Mouse (Mus musculus): ENCODE results near the gene Brd3os. TPM values are rescaled to one million over a fixed set of nuclear protein-coding genes. Genes with fewer than 3 reads are reported as not detected.

The Brd3os gene
- total RNA-seq, 1 experiment = 1.6 TPM

- Histone ChIP-seq H3K27ac (ENCODE audit: insufficient read depth, low read depth, low read length, poor library complexity, severe bottlenecking) (peak overlapping the region; percentile 20; the same call in 1 of the 2 replicates), H3K4me1 (ENCODE audit: control insufficient read depth in 2 of 2, insufficient read depth in 2 of 2, low read length in 2 of 2, poor library complexity in 1 of 2) (peaks cover 16 to 45% of the 10 kb centered on the region in 2 experiments), H3K9me3 (ENCODE audit: control insufficient read depth, insufficient read depth, low read depth, low read length) (no peaks in the 10 kb centered on the region), H3K9ac (ENCODE audit: insufficient read depth, low read depth, low read length, poor library complexity, severe bottlenecking) (no peak overlapping the region), H3K4me3 (ENCODE audit: insufficient read depth in 1 of 2, low read depth in 1 of 2, low read length in 2 of 2, poor library complexity in 1 of 2, severe bottlenecking in 1 of 2) (no peak overlapping the region), H3K36me3 (ENCODE audit: control insufficient read depth, insufficient read depth, low read length, poor library complexity, severe bottlenecking) (no peaks in the 10 kb centered on the region)
- in situ Hi-C loops (cut with MboI; ENCODE audit: low sequenced_read_pairs in 2 of 2, unreplicated experiment in 2 of 2) = no loop called here
- TF ChIP-seq MAFK (IDR thresholded peaks at IDR 0.05; ENCODE audit: insufficient read depth, low read depth, low read length) (no peak), HCFC1 (IDR thresholded peaks at IDR 0.05; ENCODE audit: borderline replicate concordance, insufficient read depth, low read length) (no peak), ZNF384 (IDR thresholded peaks at IDR 0.05; ENCODE audit: low read depth, low read length) (no peak), ZC3H11A (IDR thresholded peaks at IDR 0.05; ENCODE audit: borderline replicate concordance, low read depth, low read length) (no peak), CHD2 (IDR thresholded peaks at IDR 0.05; ENCODE audit: low read depth, low read length) (no peak)
- no peak for DNase-seq (ENCODE audit: low read depth, low spot score)
Observed at GRCm38 (mm10) chr2:27417648-27418153, 24.4 kb upstream of the Brd3os start.

- TF ChIP-seq MAFK (IDR thresholded peaks at IDR 0.05; ENCODE audit: insufficient read depth, low read depth, low read length) (no peak), HCFC1 (IDR thresholded peaks at IDR 0.05; ENCODE audit: borderline replicate concordance, insufficient read depth, low read length) (no peak), ZC3H11A (IDR thresholded peaks at IDR 0.05; ENCODE audit: borderline replicate concordance, low read depth, low read length) (no peak), CHD2 (IDR thresholded peaks at IDR 0.05; ENCODE audit: low read depth, low read length) (no peak), ZNF384 (IDR thresholded peaks at IDR 0.05; ENCODE audit: low read depth, low read length) (no peak)
Observed at GRCm38 (mm10) chr2:27418577-27419070, 23.5 kb upstream of the Brd3os start.

GRCm38 (mm10) chr2:27421293-27422068, 20.6 kb upstream of the Brd3os start:
- peaks cover 0 to 28% of the 10 kb centered on the region in 2 experiments; a peak in 2 of 4 replicates for H3K4me1 ChIP-seq (ENCODE audit: control insufficient read depth in 2 of 2, insufficient read depth in 2 of 2, low read length in 2 of 2, poor library complexity in 1 of 2)

More at GRCm38 (mm10) chr2:27418577-27419070, 23.5 kb upstream of the Brd3os start:
- H3K27ac ChIP-seq (ENCODE audit: insufficient read depth, low read depth, low read length, poor library complexity, severe bottlenecking) = no peak overlapping the region; the same call in 1 of the 2 replicates
- H3K4me1 ChIP-seq (ENCODE audit: control insufficient read depth in 2 of 2, insufficient read depth in 2 of 2, low read length in 2 of 2, poor library complexity in 1 of 2) = peaks cover 12 to 44% of the 10 kb centered on the region in 2 experiments; a peak in 3 of 4 replicates
- H3K4me3 ChIP-seq (ENCODE audit: insufficient read depth in 1 of 2, low read depth in 1 of 2, low read length in 2 of 2, poor library complexity in 1 of 2, severe bottlenecking in 1 of 2) = no peak overlapping the region
- H3K36me3 ChIP-seq (ENCODE audit: control insufficient read depth, insufficient read depth, low read length, poor library complexity, severe bottlenecking) = no peaks in the 10 kb centered on the region
- H3K9me3 ChIP-seq (ENCODE audit: control insufficient read depth, insufficient read depth, low read depth, low read length) = no peaks in the 10 kb centered on the region
- no peak overlapping the region for H3K9ac ChIP-seq (ENCODE audit: insufficient read depth, low read depth, low read length, poor library complexity, severe bottlenecking)
- in situ Hi-C loops (cut with MboI; ENCODE audit: low sequenced_read_pairs in 2 of 2, unreplicated experiment in 2 of 2) = no loop called here
- DNase-seq (ENCODE audit: low read depth, low spot score) = no peak

GRCm38 (mm10) chr2:27423596-27423995, 18.5 kb upstream of the Brd3os start:
- H3K9me3 ChIP-seq (ENCODE audit: control insufficient read depth, insufficient read depth, low read depth, low read length) = no peaks in the 10 kb centered on the region
- no peaks in the 10 kb centered on the region for H3K36me3 ChIP-seq (ENCODE audit: control insufficient read depth, insufficient read depth, low read length, poor library complexity, severe bottlenecking)
- no peak overlapping the region for H3K9ac ChIP-seq (ENCODE audit: insufficient read depth, low read depth, low read length, poor library complexity, severe bottlenecking)
- no peak overlapping the region for H3K27ac ChIP-seq (ENCODE audit: insufficient read depth, low read depth, low read length, poor library complexity, severe bottlenecking)
- no peak overlapping the region for H3K4me3 ChIP-seq (ENCODE audit: insufficient read depth in 1 of 2, low read depth in 1 of 2, low read length in 2 of 2, poor library complexity in 1 of 2, severe bottlenecking in 1 of 2)
- in situ Hi-C loops (cut with MboI; ENCODE audit: low sequenced_read_pairs in 2 of 2, unreplicated experiment in 2 of 2) = loop anchor here in 1 of 2 experiments (10.0 kb wide), 1 partner anchor 139 kb away; no protein-coding TSS in a partner anchor
- no peak for TF ChIP-seq CHD2 (IDR thresholded peaks at IDR 0.05; ENCODE audit: low read depth, low read length)
- no peak for TF ChIP-seq ZNF384 (IDR thresholded peaks at IDR 0.05; ENCODE audit: low read depth, low read length)
- no peak for TF ChIP-seq ZC3H11A (IDR thresholded peaks at IDR 0.05; ENCODE audit: borderline replicate concordance, low read depth, low read length)
- TF ChIP-seq MAFK (IDR thresholded peaks at IDR 0.05; ENCODE audit: insufficient read depth, low read depth, low read length) = no peak
- no peak for TF ChIP-seq HCFC1 (IDR thresholded peaks at IDR 0.05; ENCODE audit: borderline replicate concordance, insufficient read depth, low read length)
- H3K4me1 ChIP-seq (ENCODE audit: control insufficient read depth in 2 of 2, insufficient read depth in 2 of 2, low read length in 2 of 2, poor library complexity in 1 of 2) = peaks cover 0 to 19% of the 10 kb centered on the region in 2 experiments; a peak in 2 of 4 replicates
- no peak for DNase-seq (ENCODE audit: low read depth, low spot score)

More at GRCm38 (mm10) chr2:27421293-27422068, 20.6 kb upstream of the Brd3os start:
- in situ Hi-C loops (cut with MboI; ENCODE audit: low sequenced_read_pairs in 2 of 2, unreplicated experiment in 2 of 2) = loop anchor here in 1 of 2 experiments (10.0 kb wide), 1 partner anchor 137 kb away; no protein-coding TSS in a partner anchor
- Histone ChIP-seq H3K9ac (ENCODE audit: insufficient read depth, low read depth, low read length, poor library complexity, severe bottlenecking) (peak overlapping the region; percentile 22; the same call in 1 of the 2 replicates), H3K4me3 (ENCODE audit: insufficient read depth in 1 of 2, low read depth in 1 of 2, low read length in 2 of 2, poor library complexity in 1 of 2, severe bottlenecking in 1 of 2) (no peak overlapping the region), H3K36me3 (ENCODE audit: control insufficient read depth, insufficient read depth, low read length, poor library complexity, severe bottlenecking) (no peaks in the 10 kb centered on the region), H3K9me3 (ENCODE audit: control insufficient read depth, insufficient read depth, low read depth, low read length) (no peaks in the 10 kb centered on the region), H3K27ac (ENCODE audit: insufficient read depth, low read depth, low read length, poor library complexity, severe bottlenecking) (no peak overlapping the region)
- TF ChIP-seq ZC3H11A (IDR thresholded peaks at IDR 0.05; ENCODE audit: borderline replicate concordance, low read depth, low read length) (no peak), MAFK (IDR thresholded peaks at IDR 0.05; ENCODE audit: insufficient read depth, low read depth, low read length) (no peak), HCFC1 (IDR thresholded peaks at IDR 0.05; ENCODE audit: borderline replicate concordance, insufficient read depth, low read length) (no peak), CHD2 (IDR thresholded peaks at IDR 0.05; ENCODE audit: low read depth, low read length) (no peak), ZNF384 (IDR thresholded peaks at IDR 0.05; ENCODE audit: low read depth, low read length) (no peak)
- DNase-seq (ENCODE audit: low read depth, low spot score) = no peak
